8 mouse cellular contexts compared by ENCODE assay signal in the genomic region with DNA sequence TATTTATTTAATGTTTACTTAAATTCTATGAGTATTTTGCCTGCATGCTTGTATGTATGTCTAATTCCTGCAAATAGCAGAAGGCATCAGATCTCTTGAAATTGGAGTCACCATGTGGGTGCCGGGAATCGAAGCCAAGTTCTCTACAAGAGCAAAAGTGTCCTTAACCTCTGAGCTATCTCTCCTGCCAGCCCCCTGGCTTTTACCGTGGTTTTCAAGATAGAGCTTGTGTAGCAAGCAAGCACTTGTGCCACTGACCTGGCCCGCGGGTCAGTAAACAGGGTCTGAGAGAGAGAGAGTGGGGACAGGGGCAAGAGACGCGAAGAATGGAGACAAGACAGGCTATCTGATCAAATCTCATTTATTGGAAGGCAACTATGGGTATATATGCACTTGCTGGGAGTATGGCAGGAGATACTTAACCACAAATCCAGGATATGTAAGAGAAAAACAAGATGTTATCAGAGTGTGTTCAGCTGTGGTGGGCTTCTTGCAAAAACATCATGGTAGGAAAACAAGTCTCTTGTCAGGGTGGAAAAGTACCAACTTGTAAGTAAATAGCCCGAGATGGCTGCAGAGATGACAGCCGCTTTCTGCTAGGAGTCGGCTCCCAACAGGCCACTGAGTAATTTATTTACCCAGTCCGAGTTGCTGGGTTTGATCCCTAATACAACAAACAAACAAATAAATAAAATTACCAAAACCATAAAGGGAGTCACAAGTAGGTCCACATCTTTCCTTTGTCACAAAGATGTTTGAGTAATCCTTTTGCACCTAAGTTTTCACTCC. TPM values are rescaled to one million over a fixed set of nuclear protein-coding genes. Genes with fewer than 3 reads are reported as not detected.
A peak's percentile ranks its signal among the peaks of the same experiment; 100 is the strongest.
DNase-seq lines count a peak whose midpoint lies in the region; ATAC-seq lines count a peak whose summit lies in the region.

No protein-coding gene starts in this region.

- no peaks in the 10 kb centered on the region; the same call in 1 of the 2 replicates for H3K27me3 ChIP-seq in erythroblast, embryonic 14.5 days (ENCODE audit: control insufficient read depth)
- no peaks in the 10 kb centered on the region for H3K27me3 ChIP-seq in forebrain, embryonic 16.5 days (replicated peaks; ENCODE audit: control insufficient read depth, insufficient read depth, low read length)
- H3K27me3 ChIP-seq in liver, embryonic 16.5 days (ENCODE audit: control insufficient read depth, insufficient read depth, low read depth, low read length): no peaks in the 10 kb centered on the region

- H3K9me3 ChIP-seq in erythroblast, embryonic 14.5 days (ENCODE audit: control insufficient read depth, low read length): no peaks in the 10 kb centered on the region
- no peaks in the 10 kb centered on the region for H3K9me3 ChIP-seq in forebrain, embryonic 16.5 days (ENCODE audit: control insufficient read depth, low read length)
- no peaks in the 10 kb centered on the region for H3K9me3 ChIP-seq in liver, embryonic 16.5 days (replicated peaks; ENCODE audit: control insufficient read depth, low read length)

- no peak for ATAC-seq in erythroblast, adult 5-6 weeks (replicated peaks; ENCODE audit: low FRiP score, poor library complexity, severe bottlenecking)
- ATAC-seq in forebrain, embryonic 16.5 days: no peak
- no peak for ATAC-seq in liver, embryonic 16.5 days (ENCODE audit: low read depth)
- no peak for ATAC-seq in monocyte, adult 5-6 weeks (replicated peaks; ENCODE audit: insufficient number of reproducible peaks, low FRiP score, low TSS enrichment, poor library complexity, severe bottlenecking)

- H3K9ac ChIP-seq in forebrain, embryonic 16.5 days (replicated peaks; ENCODE audit: low read depth, low read length): peak overlapping the region; percentile 97; the same call in 1 of the 2 replicates
- peak overlapping the region; percentile 90 for H3K9ac ChIP-seq in liver, embryonic 16.5 days (ENCODE audit: low read depth, low read length)

- peak; percentile 27 for DNase-seq in CD4-positive helper T cell, adult 2 months (ENCODE audit: low read depth, low spot score)
- DNase-seq in right cerebral cortex, adult 18-20 months: no peak
- DNase-seq in yolk sac, embryonic 10.5 days (ENCODE audit: low spot score): no peak

- peaks cover 13% of the 10 kb centered on the region for H3K36me3 ChIP-seq in erythroblast, embryonic 14.5 days (ENCODE audit: control insufficient read depth)
- peaks cover 12% of the 10 kb centered on the region for H3K36me3 ChIP-seq in forebrain, embryonic 16.5 days (ENCODE audit: control insufficient read depth, insufficient read depth)
- H3K36me3 ChIP-seq in liver, embryonic 16.5 days (ENCODE audit: control insufficient read depth, insufficient read depth): 0 out of 2 replicates have a peak, but pooled peaks cover 5% of the 10 kb centered on the region

- H3K4me2 ChIP-seq in forebrain, embryonic 16.5 days (ENCODE audit: low read length): peak overlapping the region; percentile 68
- H3K4me2 ChIP-seq in liver, embryonic 16.5 days (ENCODE audit: low read depth, low read length): peak overlapping the region; percentile 91

- peaks cover 27% of the 10 kb centered on the region for H3K4me1 ChIP-seq in erythroblast, embryonic 14.5 days (ENCODE audit: control insufficient read depth)
- peaks cover 21% of the 10 kb centered on the region for H3K4me1 ChIP-seq in forebrain, embryonic 16.5 days (replicated peaks; ENCODE audit: control insufficient read depth, insufficient read depth, low read length)
- peaks cover 15% of the 10 kb centered on the region for H3K4me1 ChIP-seq in liver, embryonic 16.5 days (ENCODE audit: control insufficient read depth, low read depth, low read length)

- H3K27ac ChIP-seq in forebrain, embryonic 16.5 days (ENCODE audit: low read length): no peak overlapping the region
- H3K27ac ChIP-seq in liver, embryonic 16.5 days (ENCODE audit: low read length): no peak overlapping the region

- H3K4me3 ChIP-seq in erythroblast, embryonic 14.5 days (replicated peaks): peak overlapping the region; percentile 95
- H3K4me3 ChIP-seq in forebrain, embryonic 16.5 days (replicated peaks; ENCODE audit: low read length): peak overlapping the region; percentile 96
- peak overlapping the region; percentile 99 for H3K4me3 ChIP-seq in liver, embryonic 16.5 days (ENCODE audit: low read depth, low read length)

- 53% methylated on average over 11 of the region's 11 CpGs for WGBS in forebrain, embryonic 16.5 days
- 23% methylated on average over 11 of the region's 11 CpGs for WGBS in liver, embryonic 16.5 days (ENCODE audit: insufficient replicate concordance)

RNA-seq across cellular contexts. Expression of a gene that starts 0.6 kb away (rescaled TPM):
- 1.9 and 2.6 TPM in 2 replicates for polyA plus RNA-seq in erythroblast, embryonic 14.5 days (2012)
- 6.3 TPM in 1 of 2 replicates, not detected in the other for total RNA-seq in erythroblast, adult 5-6 weeks (2015; ENCODE audit: low replicate concordance)
- 2.6 and 4.3 TPM in 2 replicates for total RNA-seq in erythroblast, adult 5-6 weeks (2017; ENCODE audit: low replicate concordance)
- 62.0 and 64.2 TPM in 2 replicates for polyA plus RNA-seq in forebrain, embryonic 16.5 days (2015; fragmentation: Nextera tagmentation; extraction: Ambion mirVana)
- 6.6 and 7.9 TPM in 2 replicates for polyA plus RNA-seq in liver, embryonic 16.5 days (2015; fragmentation: Nextera tagmentation; extraction: Ambion mirVana)
- 21.7 to 33.8 TPM (median 27.3 TPM) in 3 replicates for total RNA-seq in monocyte, adult 5-6 weeks (2017)

RNA-seq across cellular contexts. Expression of a gene that starts 7.9 kb away (rescaled TPM):
- not detected in 2 replicates for polyA plus RNA-seq in erythroblast, embryonic 14.5 days (2012)
- not detected in 2 replicates for total RNA-seq in erythroblast, adult 5-6 weeks (2015; ENCODE audit: low replicate concordance)
- total RNA-seq in erythroblast, adult 5-6 weeks (2017; ENCODE audit: low replicate concordance): 0.70 TPM in 1 of 2 replicates, not detected in the other
- not detected in 2 replicates for polyA plus RNA-seq in forebrain, embryonic 16.5 days (2015; fragmentation: Nextera tagmentation; extraction: Ambion mirVana)
- not detected in 2 replicates for polyA plus RNA-seq in liver, embryonic 16.5 days (2015; fragmentation: Nextera tagmentation; extraction: Ambion mirVana)
- not detected in 3 replicates for total RNA-seq in monocyte, adult 5-6 weeks (2017)

RNA-seq across cellular contexts. Expression of a gene that starts 23.3 kb away (rescaled TPM):
- polyA plus RNA-seq in erythroblast, embryonic 14.5 days (2012): not detected in 2 replicates
- total RNA-seq in erythroblast, adult 5-6 weeks (2015; ENCODE audit: low replicate concordance): not detected in 2 replicates
- not detected in 2 replicates for total RNA-seq in erythroblast, adult 5-6 weeks (2017; ENCODE audit: low replicate concordance)
- not detected in 2 replicates for polyA plus RNA-seq in forebrain, embryonic 16.5 days (2015; fragmentation: Nextera tagmentation; extraction: Ambion mirVana)
- 0.22 and 0.97 TPM in 2 replicates for polyA plus RNA-seq in liver, embryonic 16.5 days (2015; fragmentation: Nextera tagmentation; extraction: Ambion mirVana)
- 0.64 TPM in 1 of 3 replicates, not detected in the others for total RNA-seq in monocyte, adult 5-6 weeks (2017)

RNA-seq across cellular contexts. Expression of a gene that starts 28.0 kb away (rescaled TPM):
- not detected in 2 replicates for polyA plus RNA-seq in erythroblast, embryonic 14.5 days (2012)
- total RNA-seq in erythroblast, adult 5-6 weeks (2015; ENCODE audit: low replicate concordance): not detected in 2 replicates
- total RNA-seq in erythroblast, adult 5-6 weeks (2017; ENCODE audit: low replicate concordance): not detected in 2 replicates
- polyA plus RNA-seq in forebrain, embryonic 16.5 days (2015; fragmentation: Nextera tagmentation; extraction: Ambion mirVana): 0.10 TPM in 1 of 2 replicates, not detected in the other
- not detected in 2 replicates for polyA plus RNA-seq in liver, embryonic 16.5 days (2015; fragmentation: Nextera tagmentation; extraction: Ambion mirVana)
- total RNA-seq in monocyte, adult 5-6 weeks (2017): not detected in 3 replicates

RNA-seq across cellular contexts. Expression of a gene that starts 45.3 kb away (rescaled TPM):
- polyA plus RNA-seq in erythroblast, embryonic 14.5 days (2012): not detected in 2 replicates
- not detected in 2 replicates for total RNA-seq in erythroblast, adult 5-6 weeks (2015; ENCODE audit: low replicate concordance)
- total RNA-seq in erythroblast, adult 5-6 weeks (2017; ENCODE audit: low replicate concordance): not detected in 2 replicates
- polyA plus RNA-seq in forebrain, embryonic 16.5 days (2015; fragmentation: Nextera tagmentation; extraction: Ambion mirVana): not detected in 2 replicates
- polyA plus RNA-seq in liver, embryonic 16.5 days (2015; fragmentation: Nextera tagmentation; extraction: Ambion mirVana): 0.05 TPM in 1 of 2 replicates, not detected in the other
- not detected in 3 replicates for total RNA-seq in monocyte, adult 5-6 weeks (2017)
